Mouse (Mus musculus): ENCODE data around the gene Iqcc. TPM values are rescaled to one million over a fixed set of nuclear protein-coding genes. Genes with fewer than 3 reads are reported as not detected.

Gene Iqcc
- 10 to 100 TPM; 35.3 to 40.6 TPM for total RNA-seq (2021)

GRCm38 (mm10) chr4:129618786-129619691, at the start of gene Iqcc:
Gene Iqcc, minus strand, starts transcription at chr4:129619099.
- DNase-seq = peak; percentile 95 to 97

DNA sequence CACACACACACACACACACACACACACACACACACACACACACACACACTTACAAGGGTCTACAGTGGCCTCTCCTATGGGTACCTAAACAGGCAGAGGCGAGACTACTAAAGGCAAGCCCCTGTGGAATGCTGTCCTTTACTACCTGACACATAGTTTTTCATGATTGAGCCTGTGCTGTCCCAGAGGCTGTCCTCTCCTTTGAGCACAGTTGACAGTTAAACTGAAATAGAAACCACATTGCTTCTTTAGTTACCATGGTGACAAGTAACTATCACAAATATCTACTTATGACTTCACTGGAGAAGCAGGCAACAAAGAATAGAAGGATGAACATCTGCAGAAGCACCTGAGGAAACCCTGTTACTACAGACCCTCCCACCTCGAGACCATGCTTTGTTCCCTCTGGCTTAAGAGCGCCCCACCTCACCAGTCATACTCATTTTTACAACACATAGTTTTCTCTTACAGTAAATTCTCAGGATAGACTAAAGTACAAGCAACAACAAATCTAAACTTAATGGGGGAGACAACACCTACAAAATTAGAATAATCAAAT, 43.4 kb upstream of the Iqcc start:
- DNase-seq = no peak

- peak in 1 of 2 experiments; percentile 18 for DNase-seq
Measured at GRCm38 (mm10) chr4:129661584-129661983, 42.7 kb upstream of the Iqcc start.

DNA sequence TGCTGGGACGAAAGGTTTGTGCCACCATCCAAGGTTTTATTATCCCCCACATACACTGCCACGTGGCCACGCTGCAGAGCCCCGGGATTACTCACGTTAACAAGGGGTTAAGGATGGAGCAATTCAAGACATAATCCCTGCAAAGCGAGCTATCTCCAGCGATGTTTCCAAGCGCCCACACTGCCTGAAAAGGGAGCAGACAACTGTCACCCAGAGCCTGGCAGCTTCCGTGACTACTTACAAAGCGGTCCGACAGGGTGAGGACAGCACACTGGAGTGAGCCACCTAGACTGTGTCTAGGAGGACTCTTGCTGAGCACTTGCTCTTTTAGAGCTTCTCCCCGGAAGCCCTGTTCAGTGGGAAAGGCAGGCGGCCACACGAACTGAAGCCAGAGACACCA, 35.9 kb upstream of the Iqcc start:
- DNase-seq = no peak

DNA sequence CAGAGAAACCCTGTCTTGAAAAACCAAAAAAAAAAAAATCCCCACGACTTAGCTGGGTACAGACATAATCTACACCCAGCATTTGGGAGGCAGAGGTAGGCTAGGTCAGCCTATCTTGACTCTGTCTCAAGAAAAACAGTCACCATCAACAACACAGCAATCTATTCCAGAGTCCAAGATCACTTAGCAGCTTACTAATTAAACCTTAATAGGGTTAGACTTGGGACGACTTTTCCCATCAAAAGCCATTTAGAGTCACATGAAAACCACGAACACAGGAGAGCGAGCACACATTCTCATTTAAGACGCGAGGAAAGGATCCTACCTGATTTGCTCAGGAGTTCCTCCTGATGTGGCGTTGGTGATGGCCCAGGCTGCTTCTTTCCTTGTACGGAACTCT, 31.5 kb upstream of the Iqcc start:
- DNase-seq = no peak

GRCm38 (mm10) chr4:129648656-129649055, 29.8 kb upstream of the Iqcc start:
- no peak for DNase-seq

GRCm38 (mm10) chr4:129645204-129645603, 26.3 kb upstream of the Iqcc start:
- DNase-seq = no peak

GRCm38 (mm10) chr4:129641756-129642155, 22.9 kb upstream of the Iqcc start:
- DNase-seq = no peak

- peak; percentile 97 to 98 for DNase-seq
Measured at GRCm38 (mm10) chr4:129640638-129641467, 22.0 kb upstream of the Iqcc start, which contains the start of gene Txlna. Gene Txlna, minus strand, starts transcription at chr4:129641065.

- DNase-seq = no peak
Measured at GRCm38 (mm10) chr4:129640101-129640637, 21.3 kb upstream of the Iqcc start.

- DNase-seq = no peak
Measured at GRCm38 (mm10) chr4:129639221-129639620, 20.3 kb upstream of the Iqcc start.

- no peak for DNase-seq
Measured at GRCm38 (mm10) chr4:129633852-129634251, 15.0 kb upstream of the Iqcc start.

- DNase-seq = no peak
Measured at GRCm38 (mm10) chr4:129631867-129632266, 13.0 kb upstream of the Iqcc start.

GRCm38 (mm10) chr4:129630944-129631343, 12.0 kb upstream of the Iqcc start:
- no peak for DNase-seq

DNA sequence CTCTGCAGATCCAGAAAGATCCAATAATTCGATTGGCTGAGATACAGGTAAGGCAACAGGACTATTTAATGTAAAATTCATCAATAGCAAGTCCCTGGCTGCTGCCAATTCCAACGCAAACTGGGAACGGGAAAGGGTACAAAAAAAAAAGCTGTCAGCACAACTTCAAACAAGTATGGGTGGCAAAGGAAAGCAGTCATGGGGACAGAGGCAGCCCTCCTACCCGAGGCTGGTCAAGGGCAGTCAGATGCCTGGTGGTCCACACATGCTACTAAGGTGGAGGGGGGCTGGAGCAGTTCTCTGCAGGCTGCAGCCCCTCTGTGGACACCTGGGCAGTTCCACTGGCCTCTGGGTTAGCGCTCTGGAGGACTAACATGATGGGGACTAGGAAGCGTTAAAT, 7.1 kb upstream of the Iqcc start:
- DNase-seq = no peak

DNA sequence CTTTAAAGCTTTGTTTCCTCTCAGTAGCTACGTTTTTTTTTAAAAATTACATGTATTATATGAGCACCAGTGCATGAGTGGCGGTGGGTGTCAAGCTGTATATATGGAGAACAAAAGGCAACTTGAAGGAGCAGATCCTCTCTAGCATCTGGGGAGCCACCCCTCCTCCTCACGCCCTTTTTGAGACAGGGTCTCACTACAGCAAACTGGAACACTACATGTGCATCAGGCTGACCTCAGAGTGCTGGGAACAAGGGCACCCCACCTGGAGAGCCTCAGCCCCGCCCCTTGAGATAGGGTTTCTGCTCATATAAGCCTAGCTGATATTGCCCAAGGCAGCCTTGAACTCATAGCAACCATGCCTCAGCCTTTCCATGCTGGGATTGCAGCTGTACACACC, 6.6 kb upstream of the Iqcc start:
- DNase-seq = no peak

- peak; percentile 58 to 61 for DNase-seq
Measured at GRCm38 (mm10) chr4:129625029-129625370, 6.1 kb upstream of the Iqcc start.

DNA sequence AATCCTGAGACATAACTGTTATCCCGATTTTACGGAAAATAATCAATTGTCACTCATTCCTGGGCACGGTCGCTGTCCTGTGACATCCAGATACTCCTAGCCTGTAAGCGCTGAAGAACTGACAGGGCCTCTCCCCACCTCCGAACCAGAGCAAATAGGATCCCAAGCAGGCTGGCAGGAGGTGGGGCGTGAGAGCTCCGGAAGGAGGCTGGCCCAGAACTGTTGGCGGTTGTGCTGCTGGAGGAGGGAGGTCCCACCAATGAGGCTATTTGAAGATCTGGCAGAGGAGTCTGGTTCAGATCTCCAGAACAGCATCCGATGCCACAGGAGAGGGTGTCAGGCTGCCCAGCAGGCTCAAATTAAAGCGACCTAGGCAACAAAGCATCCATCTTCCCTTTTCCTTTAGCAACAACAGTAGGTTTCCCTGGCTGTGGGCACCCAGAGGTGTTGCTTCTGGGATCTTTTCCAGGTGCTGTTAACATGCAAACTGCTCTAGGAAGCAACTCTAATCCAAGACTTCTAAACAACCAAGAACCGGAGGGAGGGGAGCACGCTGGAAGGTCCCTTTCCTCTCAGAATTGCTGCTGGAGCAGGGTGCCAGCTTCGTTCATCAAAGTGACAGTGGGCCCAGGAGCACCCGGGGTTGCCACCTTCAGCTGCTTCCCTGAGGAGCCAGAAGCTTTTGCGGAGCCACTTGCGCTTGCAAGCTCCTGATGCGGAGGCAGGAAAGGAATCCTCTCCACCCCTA, 5.6 kb upstream of the Iqcc start:
- peak; percentile 86 to 89 for DNase-seq

- peak in 1 of 2 experiments; percentile 63 for DNase-seq
Measured at GRCm38 (mm10) chr4:129623681-129624091, 4.8 kb upstream of the Iqcc start, which contains the start of gene Ccdc28b. Gene Ccdc28b, minus strand, starts transcription at chr4:129623947.

- no peak for DNase-seq
Measured at GRCm38 (mm10) chr4:129622803-129623535, 4.1 kb upstream of the Iqcc start.

GRCm38 (mm10) chr4:129622120-129622802, 3.4 kb upstream of the Iqcc start:
- DNase-seq = no peak
